Mouse (Mus musculus): Measurements from ENCODE around the gene Abl1. TPM values are rescaled to one million over a fixed set of nuclear protein-coding genes. Genes with fewer than 3 reads are reported as not detected.

The Abl1 gene
- polyA plus RNA-seq (2017; shearing (Covaris generic)), result 25.0 TPM

DNA sequence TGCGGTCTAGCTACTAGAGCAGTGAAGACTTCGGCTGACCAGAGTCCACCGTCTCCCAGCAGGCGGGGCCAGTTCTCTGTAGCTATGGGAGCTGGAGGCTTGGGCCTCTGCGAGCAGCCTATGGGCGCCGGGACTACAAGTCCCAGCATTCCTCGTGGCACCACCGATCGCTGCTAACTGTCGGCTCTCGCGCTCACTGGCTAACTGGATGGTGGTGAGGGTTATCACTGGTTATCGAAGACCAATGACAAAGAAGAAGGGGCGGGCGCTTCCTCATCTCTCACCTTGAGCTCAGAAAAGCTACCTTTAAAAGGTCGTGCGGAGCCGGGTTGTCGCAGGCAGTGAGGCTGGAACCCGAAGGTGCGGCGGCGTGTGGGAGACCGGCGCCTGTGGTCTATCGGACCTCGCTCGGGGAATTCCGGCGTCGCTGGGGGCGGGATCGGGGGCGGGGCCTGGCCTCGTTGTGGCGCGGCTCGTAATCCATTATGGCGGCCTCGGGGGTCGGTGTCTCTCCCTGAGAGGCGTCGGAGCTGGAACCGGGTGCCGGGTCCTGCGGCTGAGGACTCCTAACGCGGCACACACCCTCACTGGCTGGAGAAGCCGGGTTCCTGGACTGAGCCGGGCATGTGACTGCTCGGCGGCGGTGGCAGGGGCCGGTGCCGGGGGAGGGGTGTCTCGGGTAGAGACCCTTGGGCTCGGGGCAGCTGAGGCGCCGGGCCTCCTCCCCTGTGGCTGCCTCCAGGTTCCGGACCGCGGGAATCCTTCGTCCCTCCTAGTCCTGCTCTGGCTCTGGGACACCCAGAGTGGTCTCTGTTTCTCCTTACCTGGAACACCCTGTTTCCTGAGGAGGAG is at the start of gene Abl1:
TSS of gene Abl1 (plus strand) at position 303 of the 852 bp plus-strand sequence.

DNA sequence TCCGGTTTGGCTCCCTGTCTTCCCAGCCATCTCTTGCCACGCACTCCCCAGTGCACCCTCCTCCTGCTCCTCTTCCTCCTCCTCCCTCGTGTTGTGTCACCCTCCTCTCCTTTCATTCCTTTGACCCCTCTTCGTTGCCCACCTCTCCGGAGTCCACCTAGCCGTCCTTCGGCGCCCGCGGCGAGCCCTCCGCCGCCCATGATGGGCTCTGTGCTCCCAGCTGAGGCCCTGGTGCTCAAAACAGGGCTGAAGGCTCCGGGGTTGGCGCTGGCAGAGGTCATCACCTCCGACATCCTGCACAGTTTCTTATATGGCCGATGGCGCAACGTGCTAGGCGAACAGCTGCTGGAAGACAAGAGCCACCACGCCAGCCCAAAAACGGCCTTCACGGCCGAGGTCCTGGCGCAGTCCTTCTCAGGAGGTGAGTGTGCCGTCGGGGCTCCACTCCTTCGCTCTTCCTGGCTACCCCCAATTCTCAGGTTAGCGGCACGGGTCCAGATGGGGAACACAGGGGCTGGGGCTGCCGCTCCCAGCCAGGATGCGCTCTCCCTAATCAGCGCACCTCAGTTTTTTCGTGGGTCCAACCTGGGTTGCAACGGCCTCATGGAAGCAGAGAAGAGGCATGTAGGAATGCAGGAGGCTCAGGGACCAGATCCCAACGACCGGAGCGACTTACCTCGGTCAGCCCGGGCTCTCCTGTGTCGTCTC is 48.1 kb upstream of the Abl1 start, which contains the start of gene Prdm12:
TSS of gene Prdm12 (plus strand) at position 137 of the 708 bp plus-strand sequence.

DNA sequence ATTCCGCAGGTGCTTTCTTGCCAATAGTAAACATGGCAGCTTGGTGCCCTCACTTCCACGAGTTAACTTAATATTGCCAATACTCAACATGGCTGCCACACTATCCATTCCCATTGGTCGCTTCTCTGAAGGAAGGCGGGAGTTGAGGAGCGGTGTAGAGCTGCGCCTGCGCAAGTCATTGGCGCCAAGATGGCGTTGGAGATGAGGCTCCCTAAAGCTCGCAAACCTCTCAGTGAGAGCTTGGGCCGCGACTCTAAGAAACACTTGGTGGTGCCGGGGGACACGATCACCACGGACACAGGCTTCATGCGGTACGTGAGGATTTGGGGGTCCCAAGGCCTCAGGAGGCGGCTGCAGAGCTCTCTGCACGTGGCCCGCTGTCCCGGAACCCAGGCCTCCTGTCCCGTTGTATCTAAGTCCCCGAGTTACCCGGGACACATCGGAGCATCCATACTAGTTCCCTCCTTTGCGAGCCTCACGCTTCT is 17.6 kb upstream of the Abl1 start, which contains the start of gene Exosc2:
TSS of gene Exosc2 (plus strand) at position 165 of the 485 bp plus-strand sequence.

DNA sequence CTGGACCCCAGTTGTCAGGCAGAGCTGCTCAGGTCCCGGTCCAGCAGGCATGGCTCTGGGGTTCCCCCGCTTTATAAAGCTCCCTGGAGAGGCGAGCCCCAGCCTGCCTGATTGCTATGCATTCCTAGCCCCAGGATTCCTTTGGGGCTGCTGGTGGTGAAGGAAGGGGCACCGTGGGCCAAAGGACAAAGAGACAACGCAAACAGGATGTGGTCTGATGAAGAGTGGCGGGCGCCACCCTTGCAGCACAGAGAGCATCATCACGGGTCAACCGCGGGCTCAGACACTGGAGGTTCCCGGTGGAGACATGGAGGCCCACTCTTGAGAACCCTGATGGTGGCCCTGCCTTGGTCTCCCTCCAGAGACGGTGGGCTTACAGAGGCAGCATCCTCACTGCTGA is 122.3 kb downstream of the Abl1 start, which contains the start of gene Qrfp:
TSS of gene Qrfp (minus strand) at position 137 of the 400 bp plus-strand sequence.

DNA sequence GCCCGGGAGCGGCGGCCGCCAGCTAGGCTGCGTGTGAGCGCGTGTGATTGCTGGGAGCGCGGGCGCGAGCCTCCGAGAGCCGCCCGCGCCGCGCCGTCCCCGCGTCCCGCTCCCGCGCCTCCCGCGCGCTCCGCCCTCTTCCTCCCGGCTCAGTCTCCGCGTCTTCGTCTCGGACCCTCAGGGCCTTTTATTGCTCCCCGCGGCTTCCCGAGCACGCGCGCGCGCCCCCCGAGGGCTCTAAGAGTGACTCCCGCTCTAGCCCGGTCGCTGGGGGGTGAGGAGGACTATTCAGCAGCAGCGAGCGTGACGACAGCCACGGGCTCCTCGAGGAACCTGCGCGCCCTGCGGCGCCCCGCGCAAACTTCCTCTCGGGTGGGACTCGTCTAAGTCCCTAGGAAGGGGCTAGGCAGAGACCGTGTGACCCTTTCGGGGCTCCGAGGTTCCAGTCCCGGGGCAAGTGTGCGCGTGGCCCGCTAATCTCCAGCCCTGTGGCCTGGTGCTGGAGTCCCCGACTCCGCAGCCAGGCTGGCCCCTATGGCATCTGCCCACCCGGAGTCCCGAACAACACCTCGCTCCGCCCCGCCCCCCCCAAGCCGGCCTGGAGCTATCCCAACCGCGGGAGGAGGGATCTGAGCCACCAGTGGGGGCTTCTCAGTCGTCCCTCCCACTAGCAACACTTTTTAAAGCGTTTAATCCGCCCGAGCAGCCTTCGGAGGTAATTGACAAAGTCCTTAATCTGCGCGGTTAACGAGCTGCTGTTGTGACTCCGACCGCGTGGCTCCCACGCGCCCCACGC is 157.9 kb downstream of the Abl1 start, which contains the start of gene Fibcd1:
TSS of gene Fibcd1 (minus strand) at position 110 of the 796 bp plus-strand sequence.

Other genes with a start within 250 kb of the Abl1 start
- 122 TPM for gene Ass1, start 218.2 kb upstream of the Abl1 start, polyA plus RNA-seq (2017; shearing (Covaris generic))
- 44.9 TPM for gene Fubp3, start 115.7 kb upstream of the Abl1 start, polyA plus RNA-seq (2017; shearing (Covaris generic))
- not detected for gene Prdm12, start 48.3 kb upstream of the Abl1 start, polyA plus RNA-seq (2017; shearing (Covaris generic))
- gene Exosc2, start 17.7 kb upstream of the Abl1 start, polyA plus RNA-seq (2017; shearing (Covaris generic)), result 43.1 TPM
- 0.23 TPM for gene Qrfp, start 122.2 kb downstream of the Abl1 start, polyA plus RNA-seq (2017; shearing (Covaris generic))
- gene Fibcd1, start 157.6 kb downstream of the Abl1 start, polyA plus RNA-seq (2017; shearing (Covaris generic)), result 0.26 TPM
- gene Lamc3, start 198.9 kb downstream of the Abl1 start, polyA plus RNA-seq (2017; shearing (Covaris generic)), result not detected

Measured in inflammation-experienced regulatory T-cells, adult 16 weeks (primary cell).